Mouse (Mus musculus) hindbrain, embryonic 10.5 days (tissue): ENCODE data around the gene Sirt2. TPM values are rescaled to one million over a fixed set of nuclear protein-coding genes. Genes with fewer than 3 reads are reported as not detected.

Source experiments
- polyA plus RNA-seq: library from polyadenylated mRNA; unstranded; fragments of >200 nt; fragmentation: Nextera tagmentation; extraction: Ambion mirVana; gene quantifications from 2 replicates; pipeline ENCODE4 v1.2.1, GENCODE M21; 2016

Gene Sirt2
- polyA plus RNA-seq, 1 experiment from 2014 or later: 84.5 TPM

Other genes with a start within 250 kb of the Sirt2 start
- not detected in 2 replicates for gene Ifnl3, start 243.9 kb upstream of the Sirt2 start, polyA plus RNA-seq
- not detected in 2 replicates for gene Sycn, start 225.8 kb upstream of the Sirt2 start, polyA plus RNA-seq
- 0.10 TPM in 1 of 2 replicates, not detected in the other for gene Nccrp1, start 219.5 kb upstream of the Sirt2 start, polyA plus RNA-seq
- 34.0 and 44.0 TPM in 2 replicates for gene Samd4b, start 168.6 kb upstream of the Sirt2 start, polyA plus RNA-seq
- 51.8 and 66.0 TPM in 2 replicates for gene Pak4, start 168.6 kb upstream of the Sirt2 start, polyA plus RNA-seq
- gene Acp7, start 135.4 kb upstream of the Sirt2 start, polyA plus RNA-seq: not detected in 2 replicates
- gene Fbxo27, start 73.9 kb upstream of the Sirt2 start, polyA plus RNA-seq: 5.6 TPM in 2 replicates
- gene Fbxo17, start 49.9 kb upstream of the Sirt2 start, polyA plus RNA-seq: 8.8 and 10.4 TPM in 2 replicates
- 151 and 160 TPM in 2 replicates for gene Mrps12, start 24.9 kb upstream of the Sirt2 start, polyA plus RNA-seq
- gene Sars2, start 24.7 kb upstream of the Sirt2 start, polyA plus RNA-seq: 38.6 and 43.9 TPM in 2 replicates
- gene Ccer2, start 10.6 kb upstream of the Sirt2 start, polyA plus RNA-seq: 0.22 and 0.48 TPM in 2 replicates
- 56.0 and 61.1 TPM in 2 replicates for gene Nfkbib, start 777 bp downstream of the Sirt2 start, polyA plus RNA-seq
- gene Rinl, start 22.2 kb downstream of the Sirt2 start, polyA plus RNA-seq: 4.0 TPM in 2 replicates
- gene Hnrnpl, start 41.8 kb downstream of the Sirt2 start, polyA plus RNA-seq: 312 TPM in 2 replicates
- gene Ech1, start 58.5 kb downstream of the Sirt2 start, polyA plus RNA-seq: 87.9 and 93.3 TPM in 2 replicates
- gene Lgals4, start 67.1 kb downstream of the Sirt2 start, polyA plus RNA-seq: 3.9 and 4.0 TPM in 2 replicates
- gene Lgals7, start 97.1 kb downstream of the Sirt2 start, polyA plus RNA-seq: 0.97 and 4.0 TPM in 2 replicates
- 0.40 TPM in 1 of 2 replicates, not detected in the other for gene Capn12, start 114.7 kb downstream of the Sirt2 start, polyA plus RNA-seq
- 216 and 245 TPM in 2 replicates for gene Actn4, start 195.6 kb downstream of the Sirt2 start, polyA plus RNA-seq
- 426 and 432 TPM in 2 replicates for gene Eif3k, start 215.1 kb downstream of the Sirt2 start, polyA plus RNA-seq
- 8.8 and 9.0 TPM in 2 replicates for gene Map4k1, start 215.3 kb downstream of the Sirt2 start, polyA plus RNA-seq